Mouse (Mus musculus): Measurements from ENCODE around the gene Elmo1. TPM values are rescaled to one million over a fixed set of nuclear protein-coding genes. Genes with fewer than 3 reads are reported as not detected.

Elmo1 gene
- total and polyA plus RNA-seq, 3 experiments = 23.1 to 50.2 (median 32.2) TPM

DNA sequence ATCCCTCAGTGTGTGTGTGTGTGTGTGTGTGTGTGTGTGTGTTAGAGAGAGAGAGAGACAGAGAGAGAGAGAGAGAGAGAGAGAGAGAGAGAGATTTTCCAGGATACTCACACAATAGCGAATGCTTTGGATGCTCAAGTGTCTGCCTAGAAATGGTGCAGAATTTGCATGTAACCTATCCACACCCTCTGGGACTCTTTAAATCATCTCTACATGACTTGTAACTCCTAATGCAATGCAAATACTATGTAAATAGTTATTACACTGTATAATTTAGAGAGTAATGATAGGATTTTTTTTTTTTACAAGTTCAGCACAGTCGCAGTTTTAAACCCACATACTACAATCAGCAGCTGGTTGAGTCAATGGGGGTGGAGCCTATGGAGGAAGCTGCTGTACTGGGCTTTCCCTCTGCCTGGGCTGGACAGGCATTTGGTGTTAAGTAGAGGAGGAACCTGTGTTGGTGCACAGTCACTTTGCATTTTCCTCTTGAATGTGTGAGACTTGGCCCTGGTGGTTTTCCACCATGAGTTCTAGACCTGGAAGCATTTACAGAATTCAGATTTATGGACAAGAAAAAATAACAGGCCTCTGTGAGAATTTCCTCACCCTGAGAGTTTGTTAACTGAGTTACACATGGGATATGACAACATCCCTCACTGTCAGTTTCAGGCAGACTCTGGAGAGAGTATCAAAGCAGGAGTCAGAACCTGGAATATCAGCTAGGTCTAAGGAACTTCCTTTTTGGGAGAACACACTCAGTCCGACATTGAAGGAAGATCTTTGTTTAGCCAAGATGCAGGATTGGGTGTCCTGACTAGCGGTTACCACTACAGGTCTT, 49.6 kb downstream of the Elmo1 start:
- H3K4me3 ChIP-seq (replicated peaks in 1 of 3; ENCODE audit: low read depth in 2 of 3, low read length in 2 of 3, poor library complexity in 1 of 3) = peak overlapping the region in 1 of 3 experiments; percentile 2
- DNase-seq (ENCODE audit: extremely low read depth) = peak; percentile 95
- H3K27me3 ChIP-seq (replicated peaks) = no peaks in the 10 kb centered on the region
- dilution Hi-C loops (cut with MboI; ENCODE audit: extremely low pct_ligation_motif_present, extremely low pct_unique_long_range_greater_than_20kb, low sequenced_read_pairs) (no loop called here), in situ Hi-C loops (cut with MboI; ENCODE audit: low pct_ligation_motif_present, low pct_unique_long_range_greater_than_20kb, low sequenced_read_pairs) (no loop called here)
- H3K79me2 ChIP-seq (replicated peaks; ENCODE audit: control insufficient read depth, extremely low read depth, insufficient read depth, poor library complexity, severe bottlenecking) = peaks cover 4% of the 10 kb centered on the region
- H3K27ac ChIP-seq (ENCODE audit: insufficient read depth, low read depth) = peak overlapping the region; percentile 69
- peaks cover 43 to 84% of the 10 kb centered on the region in 2 experiments for H3K4me1 ChIP-seq (ENCODE audit: control insufficient read depth in 1 of 2, insufficient read depth in 2 of 2)
- peaks cover 0 to 8% of the 10 kb centered on the region in 2 experiments for H3K36me3 ChIP-seq (replicated peaks in 1 of 2; ENCODE audit: control insufficient read depth in 1 of 2, insufficient read depth in 1 of 2, low read length in 1 of 2)
- no peak for TF ChIP-seq USF1 (IDR thresholded peaks at IDR 0.05; ENCODE audit: low read depth, low read length)
- TF ChIP-seq PAX5 (IDR thresholded peaks at IDR 0.05; ENCODE audit: low read length) = no peak
- TF ChIP-seq UBTF (IDR thresholded peaks at IDR 0.05; ENCODE audit: low read depth, low read length) = no peak
- no peak for TF ChIP-seq MYC (IDR thresholded peaks at IDR 0.05; ENCODE audit: low read depth, low read length)
- TF ChIP-seq ETS1 (conservative IDR thresholded peaks at IDR 0.05; ENCODE audit: low read depth, low read length) = peak; percentile 73
- no peak for TF ChIP-seq TBP (conservative IDR thresholded peaks at IDR 0.05; ENCODE audit: low read depth, low read length)
- no peak for TF ChIP-seq NELFE (IDR thresholded peaks at IDR 0.05; ENCODE audit: low read depth, low read length)
- TF ChIP-seq RCOR1 (conservative IDR thresholded peaks at IDR 0.05; ENCODE audit: low read depth, low read length) = 0 out of 2 replicates have a peak, but pooled peaks have one; percentile 47
- peak; percentile 65; the same call in 1 of the 2 replicates for TF ChIP-seq IRF4 (IDR thresholded peaks at IDR 0.05; ENCODE audit: low read depth, low read length)
- TF ChIP-seq MAX (IDR thresholded peaks at IDR 0.05; ENCODE audit: low read length) = peak; percentile 72
- TF ChIP-seq MEF2A (IDR thresholded peaks at IDR 0.05; ENCODE audit: borderline replicate concordance, low read depth, low read length) = peak; percentile 32; the same call in 1 of the 2 replicates
- no peak for TF ChIP-seq ZMIZ1 (IDR thresholded peaks at IDR 0.05; ENCODE audit: low read depth, low read length)
- TF ChIP-seq MAFK (IDR thresholded peaks at IDR 0.05; ENCODE audit: insufficient replicate concordance, low read length) = no peak
- TF ChIP-seq KAT2A (IDR thresholded peaks at IDR 0.05; ENCODE audit: insufficient replicate concordance, low read length) = no peak
- no peak for TF ChIP-seq JUND (conservative IDR thresholded peaks at IDR 0.05; ENCODE audit: low read depth, low read length)
- TF ChIP-seq CTCF (conservative IDR thresholded peaks at IDR 0.05 in 1 of 2, IDR thresholded peaks at IDR 0.05 in 1 of 2; ENCODE audit: low read depth in 2 of 2, low read length in 2 of 2) = no peak
- TF ChIP-seq TCF12 (IDR thresholded peaks at IDR 0.05; ENCODE audit: low read depth, low read length) = peak; percentile 49
- TF ChIP-seq MAZ (IDR thresholded peaks at IDR 0.05; ENCODE audit: low read depth, low read length) = 0 out of 2 replicates have a peak, but pooled peaks have one; percentile 35
- no peak for TF ChIP-seq SMC3 (IDR thresholded peaks at IDR 0.05; ENCODE audit: low read depth, low read length)
- TF ChIP-seq CHD2 (IDR thresholded peaks at IDR 0.05; ENCODE audit: low read length) = no peak
- peak; percentile 41; the same call in 1 of the 2 replicates for TF ChIP-seq BHLHE40 (IDR thresholded peaks at IDR 0.05; ENCODE audit: low read depth, low read length)
- TF ChIP-seq EP300 (IDR thresholded peaks at IDR 0.05; ENCODE audit: low read length) = peak; percentile 79
- no peak for TF ChIP-seq GABPA (IDR thresholded peaks at IDR 0.05; ENCODE audit: insufficient replicate concordance, low read depth, low read length)
- TF ChIP-seq POLR2AphosphoS2 (IDR thresholded peaks at IDR 0.05; ENCODE audit: low read depth, low read length) = no peak
- 0 out of 2 replicates have a peak, but pooled peaks have one; percentile 46 for TF ChIP-seq E2F4 (IDR thresholded peaks at IDR 0.05; ENCODE audit: insufficient replicate concordance, low read depth, low read length)
- peak; percentile 68 for TF ChIP-seq ELF1 (IDR thresholded peaks at IDR 0.05; ENCODE audit: low read depth, low read length)
- TF ChIP-seq CHD1 (IDR thresholded peaks at IDR 0.05; ENCODE audit: low read depth, low read length) = 0 out of 2 replicates have a peak, but pooled peaks have one; percentile 51
- TF ChIP-seq ZKSCAN1 (IDR thresholded peaks at IDR 0.05; ENCODE audit: borderline replicate concordance, low read depth, low read length) = no peak
- TF ChIP-seq SIN3A (IDR thresholded peaks at IDR 0.05; ENCODE audit: low read length) = peak; percentile 39; the same call in 1 of the 2 replicates
- TF ChIP-seq JUN (IDR thresholded peaks at IDR 0.05; ENCODE audit: insufficient read depth, low read depth, low read length) = no peak
- TF ChIP-seq ZNF384 (IDR thresholded peaks at IDR 0.05; ENCODE audit: low read depth, low read length) = peak; percentile 90
- no peak; the same call in 1 of the 2 replicates for TF ChIP-seq RAD21 (IDR thresholded peaks at IDR 0.05; ENCODE audit: low read depth, low read length)
- TF ChIP-seq POLR2A (IDR thresholded peaks at IDR 0.05; ENCODE audit: low read depth, low read length) = 0 out of 2 replicates have a peak, but pooled peaks have one; percentile 27
- TF ChIP-seq HCFC1 (IDR thresholded peaks at IDR 0.05; ENCODE audit: low read depth, low read length) = 0 out of 2 replicates have a peak, but pooled peaks have one; percentile 26
- no peak for TF ChIP-seq ZC3H11A (IDR thresholded peaks at IDR 0.05; ENCODE audit: low read depth, low read length)
- no peak for TF ChIP-seq NRF1 (IDR thresholded peaks at IDR 0.05; ENCODE audit: low read depth, low read length)
- TF ChIP-seq MXI1 (IDR thresholded peaks at IDR 0.05; ENCODE audit: low read depth, low read length) = no peak
- no peak for TF ChIP-seq USF2 (conservative IDR thresholded peaks at IDR 0.05; ENCODE audit: low read depth, low read length)
- H3K4me2 ChIP-seq (ENCODE audit: insufficient read depth, low read depth, poor library complexity, severe bottlenecking) = peak overlapping the region; percentile 92
- H3K9ac ChIP-seq (ENCODE audit: insufficient read depth, low read depth) = 0 out of 2 replicates have a peak overlapping the region, but pooled peaks have one; percentile 25
- peaks cover 5% of the 10 kb centered on the region for H3K9me3 ChIP-seq (replicated peaks; ENCODE audit: low read length)
